Mouse (Mus musculus) olfactory bulb, adult 2 months (tissue): Measurements from ENCODE around the gene Tmem238l.

ENCODE experiments used
- CTCF ChIP-seq: fragments of 200-500 bp; IDR thresholded peaks from 2 replicates; pipeline ENCODE4 v1.5.1; 2012; ENCODE audit warnings: low read depth, mild to moderate bottlenecking, low read length, moderate library complexity; ENCODE audit not compliant: insufficient read depth
- POLR2A ChIP-seq: fragments of 200-500 bp; IDR thresholded peaks from 2 replicates; pipeline ENCODE4 v1.6.1; 2012; ENCODE audit warnings: mild to moderate bottlenecking, low read depth, low read length, moderate library complexity; ENCODE audit not compliant: insufficient read depth

- TF ChIP-seq POLR2A (no peak), CTCF (peak; percentile 77)
These were observed 28.0 kb downstream of the Tmem238l start for GRCm38 (mm10) chr11:66984165-66985135.
